Mouse (Mus musculus) kidney, embryonic 14.5 days (tissue): ENCODE results near the gene Uspl1. TPM values are rescaled to one million over a fixed set of nuclear protein-coding genes. Genes with fewer than 3 reads are reported as not detected.
"Not testable (repeated sequence)": the region's sequence is repeated elsewhere in the genome, so short reads cannot be mapped to it uniquely, and the experiment has no call there.

Source experiments
- ATAC-seq: fragments of 200-750 bp; cut with Nextera tagmentation; 2 replicates; pipeline ENCODE4 v1.8.0; 2017; ENCODE audit warnings: moderate number of reproducible peaks, mild to moderate bottlenecking, moderate TSS enrichment, moderate library complexity; ENCODE audit not compliant: low FRiP score, low TSS enrichment
- H3K27ac ChIP-seq: fragments of 300-500 bp; sonication (generic); 2 replicates; pipeline ENCODE4 v1.5.1; 2014; ENCODE audit warnings: low read depth, mild to moderate bottlenecking, low read length, moderate library complexity, mixed read lengths
- H3K27me3 ChIP-seq: fragments of 300-500 bp; sonication (generic); 2 replicates; pipeline ENCODE4 v1.6.1; 2014; ENCODE audit warnings: mild to moderate bottlenecking, low read length; ENCODE audit not compliant: control insufficient read depth, insufficient read depth
- H3K36me3 ChIP-seq: fragments of 300-500 bp; sonication (generic); 2 replicates; pipeline ENCODE4 v1.6.1; 2014; ENCODE audit warnings: low read length, mixed read lengths; ENCODE audit not compliant: control insufficient read depth, insufficient read depth
- H3K4me1 ChIP-seq: fragments of 300-500 bp; sonication (generic); 2 replicates; pipeline ENCODE4 v1.6.1; 2014; ENCODE audit warnings: low read length, mixed read lengths; ENCODE audit not compliant: control insufficient read depth, insufficient read depth
- H3K4me2 ChIP-seq: fragments of 300-500 bp; sonication (generic); replicated peaks from 2 replicates; pipeline ENCODE4 v1.6.1; 2014; ENCODE audit warnings: low read depth, mild to moderate bottlenecking, low read length
- H3K4me3 ChIP-seq: fragments of 300-500 bp; sonication (generic); 2 replicates; pipeline ENCODE4 v1.5.1; 2014; ENCODE audit warnings: mild to moderate bottlenecking, low read length
- H3K9ac ChIP-seq: fragments of 300-500 bp; sonication (generic); 2 replicates; pipeline ENCODE4 v1.6.1; 2014; ENCODE audit warnings: low read depth, mild to moderate bottlenecking, low read length, moderate library complexity
- H3K9me3 ChIP-seq: fragments of 300-500 bp; sonication (generic); 2 replicates; pipeline ENCODE4 v1.6.1; 2016; ENCODE audit warnings: low read length; ENCODE audit not compliant: control insufficient read depth
- WGBS: fragments of 180-500 bp; shearing (Covaris S2); extraction: QIAGEN DNeasy Blood & Tissue Kit; methylation state at CpG from one replicate; pipeline ENCODE4 v1.1.7; 2014; 5-methylcytosine and 5-hydroxymethylcytosine counted together
- polyA plus RNA-seq: library from polyadenylated mRNA; unstranded; fragments of >200 nt; fragmentation: Nextera tagmentation; extraction: Ambion mirVana; gene quantifications from 2 replicates; pipeline ENCODE4 v1.2.1, GENCODE M21; 2014

Gene Uspl1
- 44.2 and 53.9 TPM in 2 replicates for polyA plus RNA-seq

DNA sequence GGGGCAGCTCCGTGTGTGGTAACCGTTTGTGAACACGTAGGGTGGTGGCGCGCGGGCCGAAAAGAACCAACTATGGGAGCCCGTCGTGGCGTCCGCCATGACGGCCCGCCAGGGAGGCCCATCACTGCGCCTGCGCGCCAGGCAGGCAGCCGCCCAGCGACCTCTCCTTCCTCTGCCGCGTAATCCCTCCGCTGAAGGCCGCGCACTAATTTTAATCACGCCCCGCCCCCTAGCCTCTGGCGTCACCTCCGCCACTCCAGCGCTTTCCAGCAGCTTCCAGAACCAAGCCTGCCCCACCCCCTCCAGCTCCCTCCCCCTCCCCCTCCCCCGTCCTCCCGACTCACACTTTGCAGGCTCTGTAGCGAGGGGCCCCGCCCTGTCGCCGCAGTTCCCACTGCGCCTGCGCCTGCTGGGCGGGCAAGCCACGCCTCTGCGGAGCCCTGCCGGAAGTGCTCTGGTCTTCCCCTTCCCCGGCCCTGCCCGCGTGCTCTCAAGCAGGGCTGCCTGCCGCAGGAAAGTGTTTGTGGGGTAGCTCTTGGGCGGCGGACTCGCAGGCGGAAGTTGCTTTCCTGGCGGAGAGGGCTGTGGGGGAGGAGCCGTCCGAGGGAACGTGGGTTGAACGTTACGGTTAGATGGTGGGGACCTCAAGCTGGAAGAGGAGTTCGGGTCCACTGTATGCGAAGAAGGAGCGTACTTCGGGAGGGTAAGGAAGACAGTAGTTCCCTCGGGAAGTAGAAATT, at the start of gene Uspl1, which contains the start of gene Hmgb1:
TSS of gene Uspl1 (plus strand) at position 247 of the 740 bp plus-strand sequence.
TSS of gene Hmgb1 (minus strand) at position 386 of the 740 bp plus-strand sequence.
- H3K27ac ChIP-seq = peak within 1 kb of the TSS; percentile 96
- H3K4me1 ChIP-seq = peaks cover 13% of the 10 kb centered on the region
- peak within 1 kb of the TSS; percentile 88 for H3K9ac ChIP-seq
- H3K4me3 ChIP-seq = peak within 1 kb of the TSS; percentile 87
- ATAC-seq = peak; percentile 98
- WGBS = under 1% methylated on average over 58 of the region's 59 CpGs
- H3K4me2 ChIP-seq = peak within 1 kb of the TSS; percentile 79
- no peaks in the 10 kb centered on the region for H3K27me3 ChIP-seq
- no peaks in the 10 kb centered on the region for H3K9me3 ChIP-seq
- H3K36me3 ChIP-seq = peaks cover 11% of the 10 kb centered on the region

DNA sequence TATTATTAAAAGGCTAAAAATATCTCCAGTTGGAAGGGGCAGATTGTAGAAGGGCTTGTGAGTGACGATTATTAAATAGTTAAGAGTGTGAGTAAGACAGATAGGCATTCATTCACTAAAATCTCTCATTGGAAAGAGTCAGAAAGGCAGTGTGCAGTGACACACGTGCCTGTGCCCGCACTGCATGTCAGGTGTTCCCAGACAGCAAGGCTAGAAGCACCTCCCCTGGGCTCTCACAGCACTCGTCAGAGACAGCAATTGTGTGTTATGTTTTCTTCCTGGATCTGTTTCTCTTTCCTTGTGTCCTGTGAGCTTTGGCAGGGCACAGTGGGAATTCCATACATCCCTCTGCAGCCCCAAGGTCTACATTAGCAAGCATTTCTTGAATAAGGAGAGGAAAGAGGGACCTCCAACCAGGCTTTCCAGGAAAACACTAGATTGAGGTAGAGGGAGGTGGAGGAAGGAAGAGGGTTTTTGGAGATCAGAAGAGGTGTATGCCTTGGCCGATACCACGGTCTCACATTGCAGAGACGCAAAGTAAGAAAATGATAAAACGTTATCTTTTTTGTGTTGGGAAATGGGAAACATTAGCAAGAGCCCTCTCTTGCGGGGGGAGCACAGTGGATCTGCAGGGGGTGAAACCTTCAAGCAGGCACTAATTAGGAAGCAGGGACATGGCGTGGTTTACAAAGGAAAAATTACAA, 49.2 kb upstream of the Uspl1 start:
- Histone ChIP-seq H3K4me1 (no peaks in the 10 kb centered on the region), H3K4me3 (no peak overlapping the region), H3K27ac (no peak overlapping the region), H3K9ac (no peak overlapping the region), H3K4me2 (no peak overlapping the region), H3K36me3 (no peaks in the 10 kb centered on the region), H3K27me3 (no peaks in the 10 kb centered on the region), H3K9me3 (no peaks in the 10 kb centered on the region)
- WGBS = 80% methylated on average over 10 of the region's 10 CpGs
- no peak for ATAC-seq

- H3K27me3 ChIP-seq = no peaks in the 10 kb centered on the region
- no peaks in the 10 kb centered on the region for H3K9me3 ChIP-seq
- no peak overlapping the region for H3K9ac ChIP-seq
- no peak overlapping the region for H3K27ac ChIP-seq
- H3K4me2 ChIP-seq = no peak overlapping the region
- no peak for ATAC-seq
- no peak overlapping the region for H3K4me3 ChIP-seq
- 85% methylated on average over 10 of the region's 10 CpGs for WGBS
- no peaks in the 10 kb centered on the region for H3K36me3 ChIP-seq
- H3K4me1 ChIP-seq = no peaks in the 10 kb centered on the region
Measured at GRCm38 (mm10) chr5:149135455-149136354, 48.4 kb upstream of the Uspl1 start.

DNA sequence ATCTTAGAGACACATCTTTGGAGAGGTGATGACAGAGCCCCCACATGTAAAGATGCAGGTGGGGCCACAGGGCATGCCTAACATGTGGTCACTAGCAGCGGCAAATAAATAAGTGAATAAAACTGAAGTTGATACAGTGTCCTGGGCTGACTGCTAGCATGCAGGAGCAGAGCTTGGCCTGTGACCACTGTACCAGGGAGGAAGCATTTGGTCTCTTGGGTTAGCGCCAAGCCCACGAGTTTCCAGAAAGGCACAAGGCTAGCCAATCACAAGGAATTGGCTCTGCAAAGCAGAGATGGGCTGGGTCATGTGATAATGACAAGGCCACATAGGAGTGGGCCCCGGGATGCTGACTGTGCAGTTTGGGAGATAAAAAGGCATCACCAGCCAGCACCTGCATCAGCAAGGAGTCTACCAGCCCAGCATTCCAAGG, 47.2 kb upstream of the Uspl1 start:
- H3K36me3 ChIP-seq = no peaks in the 10 kb centered on the region
- no peaks in the 10 kb centered on the region for H3K9me3 ChIP-seq
- no peak overlapping the region for H3K9ac ChIP-seq
- WGBS = 79% methylated on average over 4 of the region's 4 CpGs
- H3K4me3 ChIP-seq = no peak overlapping the region
- no peak for ATAC-seq
- H3K4me1 ChIP-seq = no peaks in the 10 kb centered on the region
- no peaks in the 10 kb centered on the region for H3K27me3 ChIP-seq
- no peak overlapping the region for H3K4me2 ChIP-seq
- no peak overlapping the region for H3K27ac ChIP-seq

GRCm38 (mm10) chr5:149137447-149137846, 46.7 kb upstream of the Uspl1 start:
- H3K27me3 ChIP-seq = no peaks in the 10 kb centered on the region
- no peaks in the 10 kb centered on the region for H3K4me1 ChIP-seq
- no peak overlapping the region for H3K4me2 ChIP-seq
- 43% methylated on average over 3 of the region's 3 CpGs for WGBS
- H3K36me3 ChIP-seq = no peaks in the 10 kb centered on the region
- no peaks in the 10 kb centered on the region for H3K9me3 ChIP-seq
- no peak for ATAC-seq
- H3K9ac ChIP-seq = no peak overlapping the region
- H3K4me3 ChIP-seq = no peak overlapping the region
- no peak overlapping the region for H3K27ac ChIP-seq

DNA sequence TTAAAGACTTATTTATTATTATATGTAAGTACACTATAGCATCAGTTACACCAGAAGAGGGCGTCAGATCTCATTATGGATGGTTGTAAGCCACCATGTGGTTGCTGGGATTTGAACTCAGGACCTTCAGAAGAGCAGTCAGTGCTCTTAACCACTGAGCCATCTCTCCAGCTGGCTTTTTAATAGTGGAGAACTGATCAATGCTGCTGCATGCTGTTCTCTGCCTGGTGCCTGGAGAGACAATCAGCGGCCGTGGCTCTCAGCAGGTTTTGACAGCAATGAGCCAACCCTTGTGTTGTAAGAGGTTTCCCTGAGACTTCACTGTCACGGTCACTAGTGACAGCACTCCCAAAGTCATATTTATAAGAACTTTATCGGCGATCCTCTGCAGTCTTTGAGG, 46.1 kb upstream of the Uspl1 start:
- not testable (repeated sequence) for H3K36me3 ChIP-seq, H3K9ac ChIP-seq, H3K27ac ChIP-seq, H3K4me1 ChIP-seq, H3K27me3 ChIP-seq, H3K9me3 ChIP-seq, H3K4me2 ChIP-seq, H3K4me3 ChIP-seq, ATAC-seq
- 88% methylated on average over 6 of the region's 6 CpGs for WGBS

- H3K9ac ChIP-seq = no peak overlapping the region
- no peaks in the 10 kb centered on the region for H3K27me3 ChIP-seq
- H3K9me3 ChIP-seq = no peaks in the 10 kb centered on the region
- 67% methylated on average over 9 of the region's 9 CpGs for WGBS
- no peak overlapping the region for H3K27ac ChIP-seq
- no peak overlapping the region for H3K4me3 ChIP-seq
- no peak for ATAC-seq
- no peak overlapping the region for H3K4me2 ChIP-seq
- H3K4me1 ChIP-seq = no peaks in the 10 kb centered on the region
- H3K36me3 ChIP-seq = no peaks in the 10 kb centered on the region
Measured at GRCm38 (mm10) chr5:149140336-149140735, 43.8 kb upstream of the Uspl1 start.

GRCm38 (mm10) chr5:149141155-149141554, 43.0 kb upstream of the Uspl1 start:
- not testable (repeated sequence) for H3K36me3 ChIP-seq, H3K9me3 ChIP-seq, H3K27ac ChIP-seq, H3K4me2 ChIP-seq, H3K4me3 ChIP-seq, H3K9ac ChIP-seq, H3K27me3 ChIP-seq, ATAC-seq, H3K4me1 ChIP-seq
- 94% methylated on average over 1 of the region's 1 CpGs for WGBS
